Mouse (Mus musculus): ENCODE measurements around the gene Gm36245.

GRCm38 (mm10) chr15:77590881-77591280, 8.2 kb upstream of the Gm36245 start:
- TF ChIP-seq CTCF (IDR thresholded peaks at IDR 0.05; ENCODE audit: borderline replicate concordance, insufficient read depth, low read depth, low read length) (no peak), POLR2A (IDR thresholded peaks at IDR 0.05; ENCODE audit: borderline replicate concordance, insufficient read depth, low read length) (no peak)

Measured in cerebellum, adult 2 months (tissue).